Mouse (Mus musculus): ENCODE results near the gene Gpr87. TPM values are rescaled to one million over a fixed set of nuclear protein-coding genes. Genes with fewer than 3 reads are reported as not detected.

Gpr87 gene
- not detected in 2 replicates for total RNA-seq (2017)

GRCm38 (mm10) chr3:59194938-59195337 lies at the start of gene Gpr87:
Gpr87 (minus strand) TSS chr3:59195104.
- no peak for ATAC-seq (ENCODE audit: extremely low read depth, insufficient number of reproducible peaks, low FRiP score, poor library complexity, severe bottlenecking)

GRCm38 (mm10) chr3:59243384-59243783 lies 48.5 kb upstream of the Gpr87 start:
- ATAC-seq (ENCODE audit: extremely low read depth, insufficient number of reproducible peaks, low FRiP score, poor library complexity, severe bottlenecking) = no peak

- peak; percentile 62; the same call in 1 of the 2 replicates for ATAC-seq (ENCODE audit: extremely low read depth, insufficient number of reproducible peaks, low FRiP score, poor library complexity, severe bottlenecking)
These were observed 40.0 kb upstream of the Gpr87 start for GRCm38 (mm10) chr3:59234878-59235277.

GRCm38 (mm10) chr3:59230912-59231311 lies 36.0 kb upstream of the Gpr87 start:
- ATAC-seq (ENCODE audit: extremely low read depth, insufficient number of reproducible peaks, low FRiP score, poor library complexity, severe bottlenecking) = no peak

DNA sequence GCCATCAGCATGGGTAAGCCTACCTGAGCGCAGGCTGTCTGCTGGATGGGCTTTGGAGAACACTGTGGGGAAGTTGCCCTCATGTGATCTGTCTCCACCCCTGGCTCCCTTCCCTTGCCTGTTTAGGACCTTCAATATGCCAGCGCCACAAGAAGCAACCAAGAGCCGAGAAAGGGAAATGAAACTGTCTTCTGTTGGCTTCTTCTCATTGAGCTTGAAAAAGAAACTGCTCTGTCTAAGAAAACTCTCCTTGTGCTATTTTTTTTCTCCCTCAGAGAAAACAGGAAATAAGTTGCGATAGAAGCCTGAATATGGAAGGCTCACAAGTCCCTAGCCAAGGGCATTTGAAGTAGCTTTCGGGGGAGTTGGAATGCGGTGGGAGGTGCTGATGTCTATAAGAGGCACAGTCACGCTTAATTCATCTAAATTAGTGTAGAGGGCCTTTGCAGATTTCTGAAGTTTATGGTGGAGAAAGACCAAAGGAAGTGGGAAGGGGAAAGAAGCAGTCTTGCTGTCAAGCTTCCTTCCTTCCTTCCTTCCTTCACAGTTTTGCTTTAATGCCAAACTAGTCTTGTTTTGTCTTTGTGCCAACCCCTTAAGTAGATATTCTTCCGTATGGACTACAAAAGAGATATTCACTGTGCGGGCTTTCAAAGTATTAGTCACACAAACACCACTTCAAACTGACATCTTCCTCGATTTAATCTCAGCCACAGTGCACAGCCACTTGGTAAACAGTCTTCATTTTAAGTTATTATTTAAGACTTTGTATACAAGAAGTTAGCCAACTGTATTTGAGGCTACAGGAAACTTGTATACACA lies 34.0 kb upstream of the Gpr87 start:
- ATAC-seq (ENCODE audit: extremely low read depth, insufficient number of reproducible peaks, low FRiP score, poor library complexity, severe bottlenecking) = peak; percentile 66

GRCm38 (mm10) chr3:59227696-59228095 lies 32.8 kb upstream of the Gpr87 start:
- no peak for ATAC-seq (ENCODE audit: extremely low read depth, insufficient number of reproducible peaks, low FRiP score, poor library complexity, severe bottlenecking)

- peak; percentile 65; the same call in 1 of the 2 replicates for ATAC-seq (ENCODE audit: extremely low read depth, insufficient number of reproducible peaks, low FRiP score, poor library complexity, severe bottlenecking)
These were observed 30.5 kb upstream of the Gpr87 start for GRCm38 (mm10) chr3:59225411-59225810.

DNA sequence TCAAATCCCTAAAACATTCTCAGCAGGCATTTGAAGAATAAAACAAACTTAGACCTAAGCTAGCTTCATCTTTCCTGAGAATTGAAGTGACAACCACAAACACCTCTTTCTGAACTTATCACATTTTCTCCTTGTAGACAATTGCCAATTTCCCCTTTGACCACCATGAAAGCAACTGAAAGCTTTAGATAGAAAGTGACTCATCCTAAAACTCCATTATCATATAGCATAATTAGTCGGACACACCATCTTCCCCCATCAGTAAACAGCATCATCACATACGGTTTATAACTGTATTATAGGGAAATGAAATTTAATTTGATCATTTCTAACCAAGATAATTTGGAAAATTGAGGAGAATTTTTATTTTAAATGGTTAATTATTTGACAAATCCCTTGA lies 27.4 kb upstream of the Gpr87 start:
- ATAC-seq (ENCODE audit: extremely low read depth, insufficient number of reproducible peaks, low FRiP score, poor library complexity, severe bottlenecking) = no peak

GRCm38 (mm10) chr3:59219326-59219725 lies 24.4 kb upstream of the Gpr87 start:
- no peak for ATAC-seq (ENCODE audit: extremely low read depth, insufficient number of reproducible peaks, low FRiP score, poor library complexity, severe bottlenecking)

DNA sequence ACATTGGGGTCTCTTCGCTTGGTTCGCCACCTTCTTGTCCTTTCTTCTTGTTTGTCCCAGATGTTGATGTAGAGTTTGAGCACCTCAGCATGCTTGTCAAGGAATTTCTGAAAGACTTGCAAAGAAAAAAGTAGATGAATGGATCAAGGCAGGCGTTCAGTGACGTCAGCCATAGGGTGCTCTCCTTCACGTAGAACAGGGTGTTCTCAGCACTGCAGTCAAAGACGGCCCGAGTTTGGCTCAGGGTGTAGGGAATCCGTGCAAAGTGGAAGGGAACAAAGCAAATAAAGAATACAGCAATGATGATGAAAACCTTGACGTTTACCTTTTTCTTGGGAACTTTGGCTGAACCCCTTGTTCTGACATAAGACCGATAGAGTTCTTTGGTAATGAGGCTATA lies 22.3 kb upstream of the Gpr87 start:
- no peak for ATAC-seq (ENCODE audit: extremely low read depth, insufficient number of reproducible peaks, low FRiP score, poor library complexity, severe bottlenecking)

- ATAC-seq (ENCODE audit: extremely low read depth, insufficient number of reproducible peaks, low FRiP score, poor library complexity, severe bottlenecking) = peak; percentile 26
These were observed 17.5 kb upstream of the Gpr87 start for GRCm38 (mm10) chr3:59212404-59212803.

DNA sequence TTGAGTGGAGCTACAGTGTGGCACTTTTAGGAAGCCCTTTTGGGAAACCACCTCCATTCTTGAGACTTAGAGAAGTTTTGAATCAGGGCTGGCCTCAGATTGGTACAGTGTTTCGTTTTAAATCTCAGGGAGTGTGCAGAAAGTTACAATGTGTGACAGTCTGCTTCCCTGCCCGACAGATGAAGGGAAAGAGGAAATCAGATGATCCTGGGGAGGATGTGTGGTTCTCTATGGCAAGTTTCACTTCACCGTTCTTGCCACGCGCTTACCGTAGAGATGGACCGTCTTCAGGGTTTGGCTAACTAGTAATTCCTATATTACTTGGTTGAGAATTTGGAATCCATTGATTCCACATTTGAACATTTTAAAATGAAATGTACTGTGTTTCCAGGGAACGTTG lies 16.9 kb upstream of the Gpr87 start:
- peak; percentile 34; the same call in 1 of the 2 replicates for ATAC-seq (ENCODE audit: extremely low read depth, insufficient number of reproducible peaks, low FRiP score, poor library complexity, severe bottlenecking)

- peak; percentile 61 for ATAC-seq (ENCODE audit: extremely low read depth, insufficient number of reproducible peaks, low FRiP score, poor library complexity, severe bottlenecking)
These were observed 15.8 kb upstream of the Gpr87 start, which contains the start of gene P2ry13 for GRCm38 (mm10) chr3:59210727-59211126. P2ry13 (minus strand) TSS chr3:59210882.

- no peak for ATAC-seq (ENCODE audit: extremely low read depth, insufficient number of reproducible peaks, low FRiP score, poor library complexity, severe bottlenecking)
These were observed 15.2 kb upstream of the Gpr87 start for GRCm38 (mm10) chr3:59210089-59210488.

- ATAC-seq (ENCODE audit: extremely low read depth, insufficient number of reproducible peaks, low FRiP score, poor library complexity, severe bottlenecking) = no peak
These were observed 14.0 kb upstream of the Gpr87 start for GRCm38 (mm10) chr3:59208650-59209548.

DNA sequence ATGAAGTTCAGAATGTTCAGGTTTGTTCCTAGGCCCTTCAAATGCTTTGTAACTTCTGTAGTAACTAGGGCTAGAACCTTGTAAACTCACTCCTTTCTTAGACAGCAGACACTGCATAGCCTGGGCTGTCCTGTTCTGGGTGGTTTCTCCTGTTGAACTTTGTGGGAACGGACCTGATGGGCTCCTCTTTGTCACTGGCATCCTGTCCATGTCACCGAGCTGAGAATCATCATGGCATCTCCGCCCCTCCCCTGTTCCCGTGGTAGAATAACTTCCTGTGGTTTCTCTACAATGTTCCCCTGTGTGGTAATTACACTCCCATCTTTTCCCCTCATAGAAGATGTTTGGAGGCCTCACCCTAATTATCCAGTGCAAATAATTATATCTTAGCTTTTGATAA lies 11.0 kb upstream of the Gpr87 start:
- no peak for ATAC-seq (ENCODE audit: extremely low read depth, insufficient number of reproducible peaks, low FRiP score, poor library complexity, severe bottlenecking)

GRCm38 (mm10) chr3:59204719-59205503 lies 10.0 kb upstream of the Gpr87 start:
- ATAC-seq (ENCODE audit: extremely low read depth, insufficient number of reproducible peaks, low FRiP score, poor library complexity, severe bottlenecking) = peak; percentile 40

DNA sequence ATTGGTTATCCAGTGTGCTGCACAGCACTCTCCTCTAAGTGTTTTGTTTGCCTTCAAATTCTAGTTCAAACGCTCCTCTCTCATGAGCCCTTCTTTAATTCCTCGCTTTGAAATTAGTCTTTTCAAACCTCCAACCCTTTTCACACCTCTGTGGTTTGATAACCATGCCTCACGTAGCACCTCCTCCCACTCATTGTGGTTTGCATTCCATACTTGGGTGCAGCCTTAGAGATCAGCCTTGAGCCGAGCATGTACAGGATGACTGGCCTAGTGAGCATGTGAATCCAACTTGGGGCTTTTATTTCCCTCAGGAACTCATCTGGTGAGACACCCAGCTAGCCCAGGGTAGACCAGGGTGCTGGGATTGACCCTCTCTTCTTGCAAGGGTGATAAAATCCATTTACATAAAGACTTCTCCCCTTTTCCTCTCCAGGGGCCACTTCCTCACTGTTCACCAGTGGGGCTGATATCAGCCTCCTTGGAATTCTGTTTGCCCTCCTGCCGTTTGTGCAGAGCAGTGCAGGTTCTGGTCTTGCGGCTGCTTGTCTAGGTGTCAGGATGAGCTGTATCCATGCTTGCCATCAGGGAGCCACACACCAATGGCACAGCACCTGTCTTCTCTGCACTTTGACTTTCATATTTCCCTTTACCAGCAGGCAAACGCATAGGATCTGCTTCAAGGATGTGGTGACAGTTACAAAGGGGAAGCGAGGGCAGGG lies 9.1 kb upstream of the Gpr87 start:
- no peak for ATAC-seq (ENCODE audit: extremely low read depth, insufficient number of reproducible peaks, low FRiP score, poor library complexity, severe bottlenecking)
